Mouse (Mus musculus) limb, embryonic 14.5 days (tissue): ENCODE results near the gene Ank. TPM values are rescaled to one million over a fixed set of nuclear protein-coding genes. Genes with fewer than 3 reads are reported as not detected.

Experiments used
- ATAC-seq: fragments of 200-750 bp; cut with Nextera tagmentation; 2 replicates; pipeline ENCODE4 v1.8.0; 2017; ENCODE audit warnings: low read depth, moderate number of reproducible peaks, moderate TSS enrichment; ENCODE audit not compliant: low FRiP score
- DNase-seq: peaks from one replicate; pipeline ENCODE4 v3.0.0-alpha.2; 2015; ENCODE audit warnings: low spot score
- H3K27ac ChIP-seq: fragments of 300-500 bp; sonication (generic); replicated peaks from 2 replicates; pipeline ENCODE4 v1.5.1; 2014; ENCODE audit warnings: low read depth, mild to moderate bottlenecking, low read length, moderate library complexity, mixed read lengths
- H3K27me3 ChIP-seq: fragments of 300-500 bp; sonication (generic); 2 replicates; pipeline ENCODE4 v1.6.1; 2014; ENCODE audit warnings: low read length, mixed read lengths; ENCODE audit not compliant: control insufficient read depth, insufficient read depth
- H3K36me3 ChIP-seq: fragments of 300-500 bp; sonication (generic); 2 replicates; pipeline ENCODE4 v1.6.1; 2014; ENCODE audit warnings: mild to moderate bottlenecking, low read length, moderate library complexity, mixed read lengths; ENCODE audit not compliant: control insufficient read depth, insufficient read depth
- H3K4me1 ChIP-seq: fragments of 300-500 bp; sonication (generic); 2 replicates; pipeline ENCODE4 v1.6.1; 2014; ENCODE audit warnings: antibody characterized with exemption, low read length, mixed read lengths; ENCODE audit not compliant: control insufficient read depth, insufficient read depth
- H3K4me2 ChIP-seq: fragments of 300-500 bp; sonication (generic); replicated peaks from 2 replicates; pipeline ENCODE4 v1.6.1; 2014; ENCODE audit warnings: low read depth, mild to moderate bottlenecking, low read length, moderate library complexity; ENCODE audit not compliant: severe bottlenecking
- H3K4me3 ChIP-seq: fragments of 300-500 bp; sonication (generic); replicated peaks from 2 replicates; pipeline ENCODE4 v1.5.1; 2014; ENCODE audit warnings: low read length
- H3K9ac ChIP-seq: fragments of 300-500 bp; sonication (generic); 2 replicates; pipeline ENCODE4 v1.6.1; 2014; ENCODE audit warnings: mild to moderate bottlenecking, low read depth, low read length, moderate library complexity; ENCODE audit not compliant: severe bottlenecking
- H3K9me3 ChIP-seq: fragments of 300-500 bp; sonication (generic); 2 replicates; pipeline ENCODE4 v1.6.1; 2016; ENCODE audit warnings: low read length; ENCODE audit not compliant: control insufficient read depth
- POLR2A ChIP-seq: fragments of 200-500 bp; IDR thresholded peaks from 2 replicates; pipeline ENCODE4 v1.8.0; 2012; ENCODE audit warnings: inconsistent platforms, mild to moderate bottlenecking, moderate library complexity, borderline replicate concordance; ENCODE audit not compliant: insufficient read depth, insufficient read length; ENCODE audit errors: extremely low read depth
- WGBS: fragments of 180-500 bp; shearing (Covaris S2); extraction: QIAGEN DNeasy Blood & Tissue Kit; methylation state at CpG from one replicate; pipeline ENCODE4 v1.1.7; 2014; 5-methylcytosine and 5-hydroxymethylcytosine counted together
- polyA plus RNA-seq, 2 experiments: library from polyadenylated mRNA; depleted of rRNA in 1 of 2; stranded (reverse) in 1 of 2; unstranded in 1 of 2; fragments of >200 nt; fragmentation: Nextera tagmentation in 1 of 2; extraction: Ambion mirVana in 1 of 2; gene quantifications; 2 replicates each; pipeline versions ENCODE4 v1.2.1 to v1.2.3; 2012 to 2014

Ank gene
- polyA plus RNA-seq, 2 experiments = 12.3 to 19.4 TPM

DNA sequence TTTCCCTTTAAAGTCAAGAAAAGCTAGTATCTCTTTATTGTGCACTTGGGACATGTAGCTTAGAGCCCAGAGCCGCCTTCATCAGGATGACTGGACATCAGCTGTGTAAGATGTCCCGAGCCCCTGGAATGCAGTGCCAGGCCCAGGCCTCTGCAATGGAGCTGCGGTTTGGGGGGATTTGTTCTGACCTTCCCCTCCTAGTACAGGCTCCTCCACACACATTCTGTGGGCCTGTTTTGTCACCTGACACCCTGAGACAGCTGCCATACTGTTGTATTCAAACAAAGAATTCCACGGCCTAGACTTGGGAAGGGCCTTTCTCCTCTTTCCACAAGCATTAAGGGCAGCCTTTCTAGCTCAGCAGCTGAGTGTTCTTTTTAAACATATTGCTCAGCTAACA lies 128.5 kb downstream of the Ank start:
- no peak overlapping the region for H3K4me3 ChIP-seq

GRCm38 (mm10) chr15:27595560-27595959 lies 129.1 kb downstream of the Ank start:
- 56% methylated on average over 8 of the region's 8 CpGs for WGBS
- DNase-seq (no peak), ATAC-seq (peak; percentile 53)
- Histone ChIP-seq H3K4me3 (no peak overlapping the region), H3K4me2 (no peak overlapping the region), H3K9me3 (no peaks in the 10 kb centered on the region), H3K4me1 (peaks cover 10% of the 10 kb centered on the region), H3K27ac (peak overlapping the region; percentile 63), H3K36me3 (peaks cover 33% of the 10 kb centered on the region), H3K9ac (no peak overlapping the region), H3K27me3 (no peaks in the 10 kb centered on the region)
- no peak for TF ChIP-seq POLR2A

More for the DNA sequence above, 128.5 kb downstream of the Ank start:
- Histone ChIP-seq H3K9me3 (no peaks in the 10 kb centered on the region), H3K27ac (peak overlapping the region; percentile 63), H3K4me1 (peaks cover 10% of the 10 kb centered on the region), H3K9ac (no peak overlapping the region), H3K36me3 (peaks cover 38% of the 10 kb centered on the region), H3K27me3 (no peaks in the 10 kb centered on the region), H3K4me2 (no peak overlapping the region)
- no peak for TF ChIP-seq POLR2A
- DNase-seq (peak; percentile 41), ATAC-seq (peak; percentile 90)
- WGBS = 44% methylated on average over 4 of the region's 4 CpGs

DNA sequence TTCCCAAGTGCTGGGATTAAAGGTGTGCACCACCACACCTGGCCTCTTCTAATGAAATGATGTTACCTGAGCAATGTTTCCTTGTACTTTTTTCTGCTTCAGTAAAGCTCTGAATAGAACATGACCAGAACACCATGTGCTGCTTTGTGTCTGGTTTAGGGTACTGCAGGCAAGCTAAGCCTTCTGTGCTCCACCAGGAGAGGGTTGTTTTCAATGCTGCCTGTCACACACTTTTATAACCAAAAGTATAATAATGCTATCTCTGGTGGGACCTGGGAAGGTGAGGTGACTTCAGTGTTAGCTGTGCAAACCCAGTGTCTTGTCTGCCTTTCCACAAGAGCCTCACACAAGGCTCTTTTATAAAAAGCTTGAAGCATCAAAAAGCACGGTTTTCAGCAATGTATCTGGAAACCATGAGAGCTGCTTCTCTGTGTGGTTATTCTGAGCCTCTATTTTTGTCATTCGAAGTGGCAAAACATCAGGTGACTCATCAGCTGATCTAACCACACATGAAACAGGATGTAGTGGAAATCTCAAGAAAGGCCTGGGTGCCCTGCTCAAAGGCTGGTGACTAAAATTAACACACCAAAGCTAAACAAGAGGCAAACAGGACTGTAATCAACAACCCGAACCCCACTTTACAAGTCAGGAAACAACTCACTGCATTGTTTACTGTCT lies 130.1 kb downstream of the Ank start:
- no peak for DNase-seq
- Histone ChIP-seq H3K4me1 (peaks cover 10% of the 10 kb centered on the region), H3K27ac (0 out of 2 replicates have a peak overlapping the region, but pooled peaks have one; percentile 13), H3K4me2 (no peak overlapping the region), H3K27me3 (no peaks in the 10 kb centered on the region), H3K4me3 (no peak overlapping the region), H3K9ac (no peak overlapping the region), H3K36me3 (peaks cover 32% of the 10 kb centered on the region), H3K9me3 (no peaks in the 10 kb centered on the region)
- WGBS = 63% methylated on average over 3 of the region's 3 CpGs
- ATAC-seq = no peak
- no peak for TF ChIP-seq POLR2A

DNA sequence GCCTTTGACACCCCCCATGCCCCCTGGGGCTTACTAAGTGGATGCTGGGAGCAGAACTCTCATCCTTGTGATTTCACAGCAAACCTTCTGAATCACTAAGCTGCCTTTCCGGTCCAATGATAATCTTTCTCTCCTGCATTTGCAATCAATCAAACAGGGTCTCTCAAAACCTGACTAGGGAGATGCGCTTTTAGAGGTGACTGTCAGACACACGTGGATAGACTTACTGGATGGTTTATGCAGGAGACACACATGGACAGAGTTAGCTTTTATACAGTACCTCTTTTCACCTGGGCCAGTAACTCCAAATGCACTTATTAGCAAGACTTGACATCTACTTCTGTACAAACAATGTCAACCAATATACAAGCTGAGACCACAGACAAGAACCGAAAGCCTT lies 131.0 kb downstream of the Ank start:
- no peak for DNase-seq
- Histone ChIP-seq H3K27ac (no peak overlapping the region), H3K27me3 (no peaks in the 10 kb centered on the region), H3K4me3 (no peak overlapping the region), H3K4me1 (peaks cover 10% of the 10 kb centered on the region), H3K4me2 (no peak overlapping the region), H3K9ac (no peak overlapping the region), H3K9me3 (no peaks in the 10 kb centered on the region), H3K36me3 (peaks cover 34% of the 10 kb centered on the region)
- 82% methylated on average over 4 of the region's 4 CpGs for WGBS
- no peak for ATAC-seq
- TF ChIP-seq POLR2A = no peak

GRCm38 (mm10) chr15:27598786-27599385 lies 132.4 kb downstream of the Ank start:
- H3K27ac ChIP-seq = no peak overlapping the region
- DNase-seq (no peak), ATAC-seq (no peak)
- H3K4me1 ChIP-seq = peaks cover 10% of the 10 kb centered on the region
- WGBS = 64% methylated on average over 13 of the region's 13 CpGs
- no peak overlapping the region for H3K4me3 ChIP-seq
- no peak overlapping the region for H3K9ac ChIP-seq
- no peak for TF ChIP-seq POLR2A
- H3K36me3 ChIP-seq = peaks cover 29% of the 10 kb centered on the region
- H3K9me3 ChIP-seq = no peaks in the 10 kb centered on the region
- no peaks in the 10 kb centered on the region for H3K27me3 ChIP-seq
- H3K4me2 ChIP-seq = no peak overlapping the region
